Mouse (Mus musculus) midbrain, embryonic 14.5 days (tissue): ENCODE data around the gene Vasp. TPM values are rescaled to one million over a fixed set of nuclear protein-coding genes. Genes with fewer than 3 reads are reported as not detected.
"Not testable (repeated sequence)": the region's sequence is repeated elsewhere in the genome, so short reads cannot be mapped to it uniquely, and the experiment has no call there.

Source experiments
- ATAC-seq: fragments of 200-750 bp; cut with Nextera tagmentation; 2 replicates; pipeline ENCODE4 v1.8.0; 2017; ENCODE audit warnings: moderate number of reproducible peaks, moderate library complexity; ENCODE audit not compliant: low FRiP score, low TSS enrichment
- DNase-seq: peaks from one replicate; pipeline ENCODE4 v3.0.0-alpha.2; 2015
- H3K27ac ChIP-seq: fragments of 300-500 bp; sonication (generic); replicated peaks from 2 replicates; pipeline ENCODE4 v1.5.1; 2014; ENCODE audit warnings: mild to moderate bottlenecking, low read depth, low read length, moderate library complexity
- H3K27me3 ChIP-seq: fragments of 300-500 bp; sonication (generic); 2 replicates; pipeline ENCODE4 v1.6.1; 2014; ENCODE audit warnings: low read length, control low read depth, mixed read lengths; ENCODE audit not compliant: control insufficient read depth, insufficient read depth
- H3K36me3 ChIP-seq: fragments of 300-500 bp; sonication (generic); 2 replicates; pipeline ENCODE4 v1.6.1; 2014; ENCODE audit warnings: low read length, control low read depth; ENCODE audit not compliant: control insufficient read depth, insufficient read depth
- H3K4me1 ChIP-seq: fragments of 300-500 bp; sonication (generic); 2 replicates; pipeline ENCODE4 v1.6.1; 2014; ENCODE audit warnings: mild to moderate bottlenecking, antibody characterized with exemption, low read length, control low read depth; ENCODE audit not compliant: control insufficient read depth, insufficient read depth
- H3K4me2 ChIP-seq: fragments of 300-500 bp; sonication (generic); 2 replicates; pipeline ENCODE4 v1.6.1; 2014; ENCODE audit warnings: mild to moderate bottlenecking, low read length, moderate library complexity
- H3K4me3 ChIP-seq: fragments of 300-500 bp; sonication (generic); replicated peaks from 2 replicates; pipeline ENCODE4 v1.5.1; 2014; ENCODE audit warnings: low read depth, low read length
- H3K9ac ChIP-seq: fragments of 300-500 bp; sonication (generic); replicated peaks from 2 replicates; pipeline ENCODE4 v1.6.1; 2014; ENCODE audit warnings: mild to moderate bottlenecking, low read length, moderate library complexity
- H3K9me3 ChIP-seq: fragments of 300-500 bp; sonication (generic); 2 replicates; pipeline ENCODE4 v1.6.1; 2016; ENCODE audit warnings: low read length, control low read depth, mixed read lengths; ENCODE audit not compliant: control insufficient read depth
- WGBS: fragments of 180-500 bp; shearing (Covaris S2); extraction: QIAGEN DNeasy Blood & Tissue Kit; methylation state at CpG from one replicate; pipeline ENCODE4 v1.1.7; 2014; 5-methylcytosine and 5-hydroxymethylcytosine counted together
- polyA plus RNA-seq: library from polyadenylated mRNA; unstranded; fragments of >200 nt; fragmentation: Nextera tagmentation; extraction: Ambion mirVana; gene quantifications from 2 replicates; pipeline ENCODE4 v1.2.1, GENCODE M21; 2014

Vasp gene
- polyA plus RNA-seq, 1 experiment from 2014 or later, result 28.9 TPM

- peak; percentile 92 for DNase-seq
- Histone ChIP-seq H3K4me3 (peak within 1 kb of the TSS; percentile 94), H3K27me3 (peaks cover 40% of the 10 kb centered on the region), H3K9ac (peak within 1 kb of the TSS; percentile 99), H3K36me3 (peaks cover 11% of the 10 kb centered on the region), H3K4me1 (peaks cover 16% of the 10 kb centered on the region), H3K4me2 (peak within 1 kb of the TSS; percentile 83), H3K9me3 (no peaks in the 10 kb centered on the region), H3K27ac (peak within 1 kb of the TSS; percentile 96)
- under 1% methylated on average over 36 of the region's 37 CpGs for WGBS
- peak; percentile 87 for ATAC-seq
Observed at GRCm38 (mm10) chr7:19282385-19282784, 10.8 kb upstream of the Vasp start, which contains the start of gene Rtn2. Gene Rtn2 (plus strand): TSS chr7:19282624.

GRCm38 (mm10) chr7:19281680-19282304 lies 10.2 kb upstream of the Vasp start:
- Histone ChIP-seq H3K4me2 (peak overlapping the region; percentile 83), H3K27ac (0 out of 2 replicates have a peak overlapping the region, but pooled peaks have one; percentile 96), H3K27me3 (peaks cover 40% of the 10 kb centered on the region), H3K4me3 (peak overlapping the region; percentile 94), H3K4me1 (peaks cover 16% of the 10 kb centered on the region)
- not testable (repeated sequence) for H3K36me3 ChIP-seq, ATAC-seq, H3K9ac ChIP-seq, H3K9me3 ChIP-seq
- peak; percentile 66 for DNase-seq
- 40% methylated on average over 6 of the region's 6 CpGs for WGBS

- peaks cover 11% of the 10 kb centered on the region for H3K4me1 ChIP-seq
- under 1% methylated on average over 46 of the region's 46 CpGs for WGBS
- no peak for DNase-seq
- peak within 1 kb of the TSS; percentile 46 for H3K4me2 ChIP-seq
- H3K9me3 ChIP-seq, result no peaks in the 10 kb centered on the region
- H3K36me3 ChIP-seq, result no peaks in the 10 kb centered on the region
- no peak within 1 kb of the TSS for H3K27ac ChIP-seq
- 0 out of 2 replicates have a peak within 1 kb of the TSS, but pooled peaks have one; percentile 2 for H3K9ac ChIP-seq
- peak within 1 kb of the TSS; percentile 28 for H3K4me3 ChIP-seq
- H3K27me3 ChIP-seq, result peaks cover 40% of the 10 kb centered on the region
- ATAC-seq, result no peak
Observed at GRCm38 (mm10) chr7:19279581-19280114, 8.0 kb upstream of the Vasp start, which contains the start of gene Ppm1n. Gene Ppm1n (minus strand): TSS chr7:19280064.

DNA sequence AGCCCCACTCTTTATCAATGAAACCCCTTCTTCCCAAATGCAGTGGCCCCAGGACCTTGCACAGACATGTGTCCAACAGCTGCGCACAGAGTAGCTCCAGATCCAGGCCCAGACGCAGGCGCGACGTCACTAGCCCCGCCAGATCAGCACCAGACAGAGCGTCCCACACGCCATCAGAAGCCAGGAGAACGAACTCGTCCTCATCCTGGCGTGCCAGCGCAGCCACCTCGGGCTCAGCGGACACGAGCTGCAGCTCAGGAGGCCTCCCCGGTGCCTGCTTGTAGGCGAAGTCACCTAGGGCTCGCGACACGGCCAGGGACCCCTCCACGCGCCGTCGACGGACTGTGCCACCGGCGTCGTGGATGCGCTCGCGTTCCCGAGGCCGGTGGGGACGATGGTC lies 7.4 kb upstream of the Vasp start:
- Histone ChIP-seq H3K9me3 (no peaks in the 10 kb centered on the region), H3K27me3 (peaks cover 40% of the 10 kb centered on the region), H3K36me3 (no peaks in the 10 kb centered on the region), H3K9ac (0 out of 2 replicates have a peak overlapping the region, but pooled peaks have one; percentile 2), H3K4me1 (peaks cover 7% of the 10 kb centered on the region), H3K4me3 (peak overlapping the region; percentile 28), H3K27ac (no peak overlapping the region), H3K4me2 (peak overlapping the region; percentile 46)
- 3% methylated on average over 34 of the region's 34 CpGs for WGBS
- DNase-seq (no peak), ATAC-seq (no peak)

GRCm38 (mm10) chr7:19276253-19276652 lies 4.6 kb upstream of the Vasp start:
- Histone ChIP-seq H3K27ac (no peak overlapping the region), H3K4me1 (no peaks in the 10 kb centered on the region), H3K9me3 (no peaks in the 10 kb centered on the region), H3K27me3 (peaks cover 37% of the 10 kb centered on the region), H3K4me2 (no peak overlapping the region), H3K36me3 (no peaks in the 10 kb centered on the region), H3K4me3 (no peak overlapping the region), H3K9ac (no peak overlapping the region)
- ATAC-seq, result no peak
- no peak for DNase-seq
- WGBS, result 53% methylated on average over 4 of the region's 4 CpGs

DNA sequence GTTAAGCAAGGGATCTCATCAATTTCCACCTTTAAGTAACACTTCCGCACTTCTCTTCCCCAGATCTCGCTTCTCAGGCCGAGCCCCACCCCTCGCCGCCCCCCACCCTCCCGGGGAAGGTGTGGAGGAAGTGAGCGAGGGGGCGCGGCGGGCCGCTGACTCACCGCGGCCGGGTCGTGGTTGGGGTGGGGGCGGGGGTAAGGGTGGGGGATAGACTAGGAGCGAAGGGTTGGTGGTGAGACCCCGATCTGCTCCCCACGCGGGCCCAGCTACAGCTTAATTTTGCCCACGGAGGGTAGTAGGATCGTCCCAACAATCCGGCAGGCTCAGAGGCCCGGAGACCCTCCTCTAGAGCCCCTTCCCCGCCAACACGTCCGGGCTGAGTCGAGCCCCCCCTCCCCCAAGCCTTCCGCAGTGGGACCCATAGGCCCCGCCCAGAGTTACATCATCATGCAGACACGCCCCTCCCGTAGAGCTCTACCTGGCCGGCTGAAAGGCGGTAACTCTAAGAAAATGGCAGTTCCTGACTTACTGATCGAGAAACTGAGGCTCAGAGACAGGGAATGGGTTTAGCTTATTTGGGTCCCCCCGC lies 652 bp upstream of the Vasp start:
- WGBS, result 1% methylated on average over 36 of the region's 36 CpGs
- H3K27me3 ChIP-seq, result no peaks in the 10 kb centered on the region
- H3K27ac ChIP-seq, result peak overlapping the region; percentile 75
- H3K4me1 ChIP-seq, result peaks cover 16% of the 10 kb centered on the region
- H3K4me2 ChIP-seq, result peak overlapping the region; percentile 90
- peaks cover 2% of the 10 kb centered on the region; the same call in 1 of the 2 replicates for H3K36me3 ChIP-seq
- no peaks in the 10 kb centered on the region for H3K9me3 ChIP-seq
- H3K9ac ChIP-seq, result peak overlapping the region; percentile 82
- peak overlapping the region; percentile 94 for H3K4me3 ChIP-seq
- ATAC-seq, result peak; percentile 73
- DNase-seq, result peak; percentile 82

- H3K4me3 ChIP-seq, result peak overlapping the region; percentile 94
- peak overlapping the region; percentile 90 for H3K4me2 ChIP-seq
- peaks cover 16% of the 10 kb centered on the region for H3K4me1 ChIP-seq
- DNase-seq (no peak), ATAC-seq (no peak)
- 0 out of 2 replicates have a peak overlapping the region, but pooled peaks have one; percentile 4 for H3K27ac ChIP-seq
- under 1% methylated on average over 21 of the region's 21 CpGs for WGBS
- H3K9ac ChIP-seq, result peak overlapping the region; percentile 82
- no peaks in the 10 kb centered on the region for H3K27me3 ChIP-seq
- H3K9me3 ChIP-seq, result no peaks in the 10 kb centered on the region
- peaks cover 3% of the 10 kb centered on the region; the same call in 1 of the 2 replicates for H3K36me3 ChIP-seq
Observed at GRCm38 (mm10) chr7:19270509-19271237, 944 bp downstream of the Vasp start.

- no peak for ATAC-seq
- WGBS, result 2% methylated on average over 19 of the region's 19 CpGs
- peak overlapping the region; percentile 82 for H3K9ac ChIP-seq
Observed at GRCm38 (mm10) chr7:19269721-19270441, 1.7 kb downstream of the Vasp start.

More at GRCm38 (mm10) chr7:19269721-19270441, 1.7 kb downstream of the Vasp start:
- Histone ChIP-seq H3K4me2 (peak overlapping the region; percentile 90), H3K27ac (no peak overlapping the region), H3K9me3 (no peaks in the 10 kb centered on the region), H3K36me3 (peaks cover 7% of the 10 kb centered on the region), H3K27me3 (no peaks in the 10 kb centered on the region), H3K4me1 (peaks cover 16% of the 10 kb centered on the region), H3K4me3 (peak overlapping the region; percentile 94)
- peak; percentile 36 for DNase-seq
